Mouse (Mus musculus) intestine, embryonic 14.5 days (tissue): ENCODE data around the gene Chd9. TPM values are rescaled to one million over a fixed set of nuclear protein-coding genes. Genes with fewer than 3 reads are reported as not detected.
"Not testable (repeated sequence)": the region's sequence is repeated elsewhere in the genome, so short reads cannot be mapped to it uniquely, and the experiment has no call there.

Experiments used
- ATAC-seq: fragments of 200-750 bp; cut with Nextera tagmentation; replicated peaks from 2 replicates; pipeline ENCODE4 v1.8.0; 2017; ENCODE audit warnings: low read depth, moderate number of reproducible peaks, moderate TSS enrichment, moderate library complexity; ENCODE audit not compliant: low FRiP score, low TSS enrichment
- DNase-seq: peaks from one replicate; pipeline ENCODE4 v3.0.0-alpha.2; 2018; ENCODE audit warnings: low spot score
- H3K27ac ChIP-seq: fragments of 300-500 bp; sonication (generic); 2 replicates; pipeline ENCODE4 v1.5.1; 2014; ENCODE audit warnings: low read depth, mild to moderate bottlenecking, control low read depth
- H3K27me3 ChIP-seq: fragments of 300-500 bp; sonication (generic); replicated peaks from 2 replicates; pipeline ENCODE4 v1.6.1; 2014; ENCODE audit warnings: low read length, control low read depth; ENCODE audit not compliant: control insufficient read depth, insufficient read depth
- H3K36me3 ChIP-seq: fragments of 300-500 bp; sonication (generic); 2 replicates; pipeline ENCODE4 v1.6.1; 2014; ENCODE audit warnings: low read length, control low read depth; ENCODE audit not compliant: control insufficient read depth, insufficient read depth
- H3K4me1 ChIP-seq: fragments of 300-500 bp; sonication (generic); replicated peaks from 2 replicates; pipeline ENCODE4 v1.6.1; 2014; ENCODE audit warnings: low read length, control low read depth, mixed read lengths; ENCODE audit not compliant: control insufficient read depth, insufficient read depth
- H3K4me2 ChIP-seq: fragments of 300-500 bp; sonication (generic); 2 replicates; pipeline ENCODE4 v1.6.1; 2014; ENCODE audit warnings: low read length
- H3K4me3 ChIP-seq: fragments of 300-500 bp; sonication (generic); 2 replicates; pipeline ENCODE4 v1.5.1; 2014; ENCODE audit warnings: low read depth, low read length, control low read depth, mixed read lengths
- H3K9ac ChIP-seq: fragments of 300-500 bp; sonication (generic); 2 replicates; pipeline ENCODE4 v1.6.1; 2014; ENCODE audit warnings: mild to moderate bottlenecking, low read length
- H3K9me3 ChIP-seq: fragments of 300-500 bp; sonication (generic); 2 replicates; pipeline ENCODE4 v1.6.1; 2016; ENCODE audit warnings: low read length, control low read depth; ENCODE audit not compliant: control insufficient read depth
- WGBS: fragments of 180-500 bp; shearing (Covaris S2); extraction: QIAGEN DNeasy Blood & Tissue Kit; methylation state at CpG from one replicate; pipeline ENCODE4 v1.1.7; 2014; 5-methylcytosine and 5-hydroxymethylcytosine counted together
- polyA plus RNA-seq: library from polyadenylated mRNA; unstranded; fragments of >200 nt; fragmentation: Nextera tagmentation; extraction: Ambion mirVana; gene quantifications from 2 replicates; pipeline ENCODE4 v1.2.1, GENCODE M21; 2014

The Chd9 gene
- polyA plus RNA-seq, 1 experiment from 2014 or later, result 120 TPM

GRCm38 (mm10) chr8:90882088-90882691 lies 54.0 kb downstream of the Chd9 start:
- DNase-seq, result no peak
- Histone ChIP-seq H3K9me3 (no peaks in the 10 kb centered on the region), H3K4me3 (no peak overlapping the region), H3K4me1 (peaks cover 6% of the 10 kb centered on the region), H3K27ac (no peak overlapping the region), H3K9ac (no peak overlapping the region), H3K27me3 (no peaks in the 10 kb centered on the region), H3K36me3 (no peaks in the 10 kb centered on the region), H3K4me2 (no peak overlapping the region)
- WGBS, result 88% methylated on average over 16 of the region's 16 CpGs
- no peak for ATAC-seq

GRCm38 (mm10) chr8:90885671-90886368 lies 57.7 kb downstream of the Chd9 start:
- Histone ChIP-seq H3K9me3 (no peaks in the 10 kb centered on the region), H3K4me2 (no peak overlapping the region), H3K27ac (no peak overlapping the region), H3K4me3 (no peak overlapping the region), H3K9ac (no peak overlapping the region), H3K36me3 (no peaks in the 10 kb centered on the region), H3K27me3 (no peaks in the 10 kb centered on the region), H3K4me1 (no peaks in the 10 kb centered on the region)
- DNase-seq (no peak), ATAC-seq (no peak)
- WGBS, result 55% methylated on average over 2 of the region's 2 CpGs

- not testable (repeated sequence) for H3K9me3 ChIP-seq, H3K4me3 ChIP-seq, H3K27ac ChIP-seq, H3K4me2 ChIP-seq, H3K9ac ChIP-seq, H3K4me1 ChIP-seq, ATAC-seq, H3K27me3 ChIP-seq, H3K36me3 ChIP-seq, DNase-seq
- WGBS, result no CpG with 5 or more reads among the region's 15 CpGs
Observed at GRCm38 (mm10) chr8:90886369-90886712, 58.2 kb downstream of the Chd9 start.

- H3K27ac ChIP-seq, H3K9ac ChIP-seq, ATAC-seq, H3K4me1 ChIP-seq, H3K36me3 ChIP-seq, H3K27me3 ChIP-seq, H3K4me2 ChIP-seq, H3K9me3 ChIP-seq, DNase-seq: not testable (repeated sequence)
- H3K4me3 ChIP-seq, result peak overlapping the region; percentile 28
- no CpG with 5 or more reads among the region's 20 CpGs for WGBS
Observed at GRCm38 (mm10) chr8:90887328-90887727, 59.2 kb downstream of the Chd9 start.

- ATAC-seq (no peak), DNase-seq (no peak)
- Histone ChIP-seq H3K4me2 (no peak overlapping the region), H3K9ac (no peak overlapping the region), H3K27ac (no peak overlapping the region), H3K4me1 (peaks cover 6% of the 10 kb centered on the region), H3K9me3 (no peaks in the 10 kb centered on the region), H3K27me3 (no peaks in the 10 kb centered on the region), H3K4me3 (no peak overlapping the region), H3K36me3 (no peaks in the 10 kb centered on the region)
- 88% methylated on average over 8 of the region's 8 CpGs for WGBS
Observed at GRCm38 (mm10) chr8:90891872-90892578, 63.9 kb downstream of the Chd9 start.

- H3K27me3 ChIP-seq, result no peaks in the 10 kb centered on the region
- ATAC-seq (peak; percentile 23; the same call in 1 of the 2 replicates), DNase-seq (no peak)
- no peaks in the 10 kb centered on the region for H3K9me3 ChIP-seq
- no peaks in the 10 kb centered on the region for H3K36me3 ChIP-seq
- WGBS, result 61% methylated on average over 5 of the region's 5 CpGs
- H3K4me1 ChIP-seq, result peaks cover 6% of the 10 kb centered on the region
- no peak overlapping the region for H3K4me3 ChIP-seq
- H3K9ac ChIP-seq, result no peak overlapping the region
- no peak overlapping the region for H3K27ac ChIP-seq
- no peak overlapping the region for H3K4me2 ChIP-seq
Observed at GRCm38 (mm10) chr8:90892579-90892919, 64.4 kb downstream of the Chd9 start.

- DNase-seq, result no peak
Observed at GRCm38 (mm10) chr8:90894231-90894914, 66.2 kb downstream of the Chd9 start.

GRCm38 (mm10) chr8:90897343-90897742 lies 69.2 kb downstream of the Chd9 start:
- Histone ChIP-seq H3K27me3 (no peaks in the 10 kb centered on the region), H3K4me1 (peaks cover 13% of the 10 kb centered on the region), H3K36me3 (no peaks in the 10 kb centered on the region), H3K4me2 (no peak overlapping the region), H3K27ac (no peak overlapping the region), H3K9me3 (no peaks in the 10 kb centered on the region), H3K9ac (no peak overlapping the region), H3K4me3 (no peak overlapping the region)
- no peak for DNase-seq
- no peak for ATAC-seq
- WGBS, result 89% methylated on average over 5 of the region's 5 CpGs

More at GRCm38 (mm10) chr8:90894231-90894914, 66.2 kb downstream of the Chd9 start:
- H3K4me3 ChIP-seq, result no peak overlapping the region
- no peaks in the 10 kb centered on the region for H3K9me3 ChIP-seq
- no peaks in the 10 kb centered on the region for H3K27me3 ChIP-seq
- H3K36me3 ChIP-seq, result no peaks in the 10 kb centered on the region
- peaks cover 13% of the 10 kb centered on the region for H3K4me1 ChIP-seq
- H3K27ac ChIP-seq, result peak overlapping the region; percentile 12; the same call in 1 of the 2 replicates
- H3K4me2 ChIP-seq, result 0 out of 2 replicates have a peak overlapping the region, but pooled peaks have one; percentile 5
- H3K9ac ChIP-seq, result no peak overlapping the region
- WGBS, result 41% methylated on average over 14 of the region's 14 CpGs
- no peak for ATAC-seq
